Mouse (Mus musculus) heart, embryonic 15.5 days (tissue): ENCODE measurements around the gene Lag3. TPM values are rescaled to one million over a fixed set of nuclear protein-coding genes. Genes with fewer than 3 reads are reported as not detected.

Source experiments
- ATAC-seq: fragments of 200-750 bp; cut with Nextera tagmentation; replicated peaks from 2 replicates; pipeline ENCODE4 v1.8.0; 2017; ENCODE audit warnings: low read depth, moderate TSS enrichment; ENCODE audit not compliant: insufficient number of reproducible peaks, insufficient read depth, low FRiP score
- H3K27ac ChIP-seq: fragments of 300-500 bp; sonication (generic); 2 replicates; pipeline ENCODE4 v1.5.1; 2015; ENCODE audit warnings: mild to moderate bottlenecking, inconsistent platforms
- H3K27me3 ChIP-seq: fragments of 300-500 bp; sonication (generic); 2 replicates; pipeline ENCODE4 v1.6.1; 2015; ENCODE audit warnings: inconsistent platforms
- H3K36me3 ChIP-seq: fragments of 300-500 bp; sonication (generic); 2 replicates; pipeline ENCODE4 v1.6.1; 2015; ENCODE audit warnings: mild to moderate bottlenecking, inconsistent platforms
- H3K4me1 ChIP-seq: fragments of 300-500 bp; sonication (generic); replicated peaks from 2 replicates; pipeline ENCODE4 v1.6.1; 2015; ENCODE audit warnings: inconsistent platforms
- H3K4me2 ChIP-seq: fragments of 300-500 bp; sonication (generic); 2 replicates; pipeline ENCODE4 v1.6.1; 2015; ENCODE audit warnings: inconsistent platforms, mild to moderate bottlenecking, moderate library complexity
- H3K4me3 ChIP-seq: fragments of 300-500 bp; sonication (generic); 2 replicates; pipeline ENCODE4 v1.5.1; 2015; ENCODE audit warnings: mild to moderate bottlenecking, inconsistent platforms
- H3K9ac ChIP-seq: fragments of 300-500 bp; sonication (generic); 2 replicates; pipeline ENCODE4 v1.6.1; 2015; ENCODE audit warnings: mild to moderate bottlenecking, inconsistent platforms
- H3K9me3 ChIP-seq: fragments of 300-500 bp; sonication (generic); replicated peaks from 2 replicates; pipeline ENCODE4 v1.6.1; 2016; ENCODE audit warnings: inconsistent platforms
- WGBS: fragments of 180-500 bp; shearing (Covaris S2); methylation state at CpG from one replicate; pipeline ENCODE4 v1.1.7; 2015; ENCODE audit warnings: mixed read lengths; 5-methylcytosine and 5-hydroxymethylcytosine counted together
- polyA plus RNA-seq: library from polyadenylated mRNA; unstranded; fragments of >200 nt; fragmentation: Nextera tagmentation; extraction: Ambion mirVana; gene quantifications from 2 replicates; pipeline ENCODE4 v1.2.1, GENCODE M21; 2015

Gene Lag3
- polyA plus RNA-seq = 1.2 and 1.7 TPM in 2 replicates

GRCm38 (mm10) chr6:124911533-124912218, at the start of gene Lag3:
TSS of gene Lag3 (minus strand) at chr6:124911705.
- WGBS = 16% methylated on average over 12 of the region's 13 CpGs

GRCm38 (mm10) chr6:124961021-124961420, 49.5 kb upstream of the Lag3 start:
- no peak for ATAC-seq
- H3K36me3 ChIP-seq = peaks cover 54% of the 10 kb centered on the region

More at GRCm38 (mm10) chr6:124911533-124912218, at the start of gene Lag3:
- no peak within 1 kb of the TSS for H3K9ac ChIP-seq
- H3K4me2 ChIP-seq = peak within 1 kb of the TSS; percentile 27; the same call in 1 of the 2 replicates
- peaks cover 21% of the 10 kb centered on the region for H3K36me3 ChIP-seq
- H3K4me1 ChIP-seq = peaks cover 52% of the 10 kb centered on the region
- no peak for ATAC-seq
- H3K27ac ChIP-seq = no peak within 1 kb of the TSS
- H3K4me3 ChIP-seq = no peak within 1 kb of the TSS
- no peaks in the 10 kb centered on the region for H3K9me3 ChIP-seq
- H3K27me3 ChIP-seq = peaks cover 12% of the 10 kb centered on the region

GRCm38 (mm10) chr6:124959960-124960359, 48.5 kb upstream of the Lag3 start:
- no peaks in the 10 kb centered on the region for H3K9me3 ChIP-seq
- H3K27ac ChIP-seq = no peak overlapping the region
- no peak overlapping the region for H3K4me2 ChIP-seq
- no peak overlapping the region for H3K4me3 ChIP-seq
- ATAC-seq = no peak
- no peaks in the 10 kb centered on the region for H3K27me3 ChIP-seq
- peaks cover 54% of the 10 kb centered on the region for H3K36me3 ChIP-seq
- 92% methylated on average over 13 of the region's 13 CpGs for WGBS
- no peak overlapping the region for H3K9ac ChIP-seq
- peaks cover 10% of the 10 kb centered on the region for H3K4me1 ChIP-seq

More at GRCm38 (mm10) chr6:124961021-124961420, 49.5 kb upstream of the Lag3 start:
- WGBS = 89% methylated on average over 12 of the region's 12 CpGs
- Histone ChIP-seq H3K4me3 (no peak overlapping the region), H3K9ac (no peak overlapping the region), H3K4me2 (no peak overlapping the region), H3K27ac (no peak overlapping the region), H3K27me3 (no peaks in the 10 kb centered on the region), H3K4me1 (peaks cover 12% of the 10 kb centered on the region), H3K9me3 (no peaks in the 10 kb centered on the region)

DNA sequence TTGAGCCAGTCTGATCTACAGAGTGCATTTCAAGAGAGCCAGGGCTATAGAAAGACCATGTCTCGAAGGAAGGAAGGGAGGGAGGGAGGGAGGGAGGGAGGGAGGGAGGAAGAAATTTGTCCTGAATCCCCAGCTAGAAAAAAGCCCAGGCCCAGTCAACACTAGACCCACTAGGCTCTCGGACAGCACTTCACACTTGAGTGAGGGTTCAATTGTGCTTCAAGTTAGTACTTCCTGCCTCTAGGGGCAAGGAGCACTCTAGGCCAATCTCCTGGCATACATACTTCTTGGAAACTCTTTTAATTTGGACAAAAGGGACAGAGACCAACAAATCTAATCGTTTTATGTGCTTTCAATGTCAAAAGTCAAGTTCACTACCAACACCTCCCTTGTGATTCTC, 46.6 kb upstream of the Lag3 start:
- WGBS = 81% methylated on average over 3 of the region's 3 CpGs
- Histone ChIP-seq H3K36me3 (peaks cover 54% of the 10 kb centered on the region), H3K4me2 (no peak overlapping the region), H3K27me3 (no peaks in the 10 kb centered on the region), H3K9ac (no peak overlapping the region), H3K9me3 (no peaks in the 10 kb centered on the region), H3K27ac (no peak overlapping the region), H3K4me3 (no peak overlapping the region), H3K4me1 (0 out of 2 replicates have a peak, but pooled peaks cover 2% of the 10 kb centered on the region)
- no peak for ATAC-seq

- ATAC-seq = no peak
- H3K9me3 ChIP-seq = no peaks in the 10 kb centered on the region
- no peak overlapping the region for H3K27ac ChIP-seq
- H3K4me3 ChIP-seq = no peak overlapping the region
- no peak overlapping the region for H3K4me2 ChIP-seq
- peaks cover 40% of the 10 kb centered on the region for H3K36me3 ChIP-seq
- H3K4me1 ChIP-seq = no peaks in the 10 kb centered on the region
- no peak overlapping the region for H3K9ac ChIP-seq
- WGBS = 84% methylated on average over 4 of the region's 4 CpGs
- no peaks in the 10 kb centered on the region for H3K27me3 ChIP-seq
Observed at GRCm38 (mm10) chr6:124955212-124955611, 43.7 kb upstream of the Lag3 start.

DNA sequence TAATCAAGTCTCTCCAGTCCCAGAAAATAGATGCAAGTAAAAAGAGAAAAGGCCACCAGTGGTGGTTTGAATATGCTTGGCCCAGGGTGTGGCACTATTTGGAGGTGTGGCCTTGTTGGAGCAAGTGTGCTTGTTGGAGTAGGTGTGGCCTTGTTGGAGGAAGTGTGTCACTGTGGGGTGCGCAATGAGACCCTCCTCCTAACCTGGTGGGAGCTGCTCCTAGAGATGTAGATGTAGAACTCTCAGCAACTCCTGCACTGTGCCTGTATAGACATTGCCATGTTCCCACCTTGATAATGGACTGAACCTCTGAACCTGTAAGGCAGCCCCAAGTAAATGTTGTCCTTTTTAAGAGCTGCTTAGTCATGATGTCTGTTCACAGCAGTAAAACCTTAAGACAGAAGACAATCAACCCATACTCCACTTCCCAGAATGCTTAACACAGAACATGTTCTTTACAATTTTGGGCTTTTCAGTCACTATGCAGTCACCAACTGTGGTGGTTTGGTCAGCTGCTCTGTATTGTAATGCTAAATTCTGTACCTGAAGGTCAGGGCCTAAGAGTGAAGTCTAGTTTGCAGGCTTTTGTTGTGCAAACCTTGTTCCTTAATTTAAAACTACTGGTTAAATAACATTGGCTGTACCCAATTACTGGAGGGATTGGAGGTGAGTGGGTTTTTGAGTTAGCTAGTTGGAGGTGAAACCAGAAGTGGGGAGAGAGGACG, 42.6 kb upstream of the Lag3 start:
- Histone ChIP-seq H3K36me3 (peaks cover 29% of the 10 kb centered on the region), H3K4me1 (no peaks in the 10 kb centered on the region), H3K9me3 (no peaks in the 10 kb centered on the region), H3K27me3 (no peaks in the 10 kb centered on the region), H3K4me2 (no peak overlapping the region), H3K9ac (no peak overlapping the region), H3K27ac (no peak overlapping the region), H3K4me3 (no peak overlapping the region)
- ATAC-seq = no peak
- WGBS = 81% methylated on average over 2 of the region's 2 CpGs

GRCm38 (mm10) chr6:124943526-124943925, 32.0 kb upstream of the Lag3 start:
- no peaks in the 10 kb centered on the region for H3K4me1 ChIP-seq
- WGBS = 80% methylated on average over 3 of the region's 3 CpGs
- H3K4me2 ChIP-seq = no peak overlapping the region
- H3K4me3 ChIP-seq = no peak overlapping the region
- ATAC-seq = no peak
- no peak overlapping the region for H3K9ac ChIP-seq
- no peaks in the 10 kb centered on the region for H3K9me3 ChIP-seq
- H3K27me3 ChIP-seq = no peaks in the 10 kb centered on the region
- H3K27ac ChIP-seq = no peak overlapping the region
- H3K36me3 ChIP-seq = no peaks in the 10 kb centered on the region

GRCm38 (mm10) chr6:124941679-124942078, 30.2 kb upstream of the Lag3 start:
- Histone ChIP-seq H3K4me3 (no peak overlapping the region), H3K9ac (no peak overlapping the region), H3K9me3 (no peaks in the 10 kb centered on the region), H3K4me2 (no peak overlapping the region), H3K27ac (no peak overlapping the region), H3K4me1 (no peaks in the 10 kb centered on the region), H3K36me3 (peaks cover 6% of the 10 kb centered on the region; the same call in 1 of the 2 replicates), H3K27me3 (no peaks in the 10 kb centered on the region)
- no peak for ATAC-seq
- WGBS = 90% methylated on average over 1 of the region's 1 CpGs

GRCm38 (mm10) chr6:124938554-124938953, 27.0 kb upstream of the Lag3 start:
- Histone ChIP-seq H3K9ac (no peak overlapping the region), H3K4me2 (no peak overlapping the region), H3K9me3 (no peaks in the 10 kb centered on the region), H3K4me1 (0 out of 2 replicates have a peak, but pooled peaks cover 10% of the 10 kb centered on the region), H3K27ac (no peak overlapping the region), H3K36me3 (peaks cover 35% of the 10 kb centered on the region), H3K4me3 (no peak overlapping the region), H3K27me3 (no peaks in the 10 kb centered on the region)
- WGBS = 88% methylated on average over 7 of the region's 7 CpGs
- 0 out of 2 replicates have a peak, but pooled peaks have one; percentile 47 for ATAC-seq

- H3K36me3 ChIP-seq = peaks cover 39% of the 10 kb centered on the region
Observed at GRCm38 (mm10) chr6:124937493-124937892, 26.0 kb upstream of the Lag3 start.

DNA sequence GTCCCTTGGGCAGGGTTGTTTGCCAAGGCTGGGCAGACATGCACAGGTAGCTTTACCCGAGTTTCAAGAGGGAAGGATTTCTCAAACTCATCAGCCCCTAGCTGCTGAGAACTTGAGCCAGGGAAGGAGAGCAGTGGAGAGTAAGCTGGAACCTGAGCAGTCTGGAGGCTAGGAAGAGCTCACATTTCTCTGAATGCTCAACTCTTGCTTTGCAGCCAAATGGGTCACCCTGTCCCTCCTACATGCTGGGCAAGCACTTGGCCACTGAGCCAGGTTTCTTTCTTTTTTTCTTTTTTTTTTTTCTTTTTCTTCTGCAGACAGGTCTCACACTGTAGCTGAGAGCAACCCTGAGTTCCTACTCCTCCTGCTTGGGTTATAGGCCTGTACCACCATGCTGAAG, 25.2 kb upstream of the Lag3 start:
- H3K27me3 ChIP-seq = no peaks in the 10 kb centered on the region
- no peaks in the 10 kb centered on the region for H3K9me3 ChIP-seq
- H3K4me1 ChIP-seq = peaks cover 20% of the 10 kb centered on the region
- no peak overlapping the region for H3K4me3 ChIP-seq
- peaks cover 39% of the 10 kb centered on the region for H3K36me3 ChIP-seq
- WGBS = 88% methylated on average over 1 of the region's 1 CpGs
- ATAC-seq = no peak
- H3K4me2 ChIP-seq = no peak overlapping the region
- H3K27ac ChIP-seq = no peak overlapping the region
- no peak overlapping the region for H3K9ac ChIP-seq

More at GRCm38 (mm10) chr6:124937493-124937892, 26.0 kb upstream of the Lag3 start:
- 77% methylated on average over 2 of the region's 2 CpGs for WGBS
- no peak for ATAC-seq
- H3K4me1 ChIP-seq = peaks cover 15% of the 10 kb centered on the region
- H3K4me2 ChIP-seq = no peak overlapping the region
- no peaks in the 10 kb centered on the region for H3K9me3 ChIP-seq
- no peak overlapping the region for H3K27ac ChIP-seq
- H3K4me3 ChIP-seq = no peak overlapping the region
- H3K9ac ChIP-seq = no peak overlapping the region
- no peaks in the 10 kb centered on the region for H3K27me3 ChIP-seq
